Mouse (Mus musculus) cerebellum, postnatal 25 days (tissue): ENCODE measurements around the gene Kazn.
A peak's percentile ranks its signal among the peaks of the same experiment; 100 is the strongest.

Source experiments
- DNase-seq, 2 experiments: peaks; one replicate each; pipeline ENCODE4 v3.0.0; 2021; ENCODE audit warnings: mixed read lengths in 2 of 2

The Kazn gene

DNA sequence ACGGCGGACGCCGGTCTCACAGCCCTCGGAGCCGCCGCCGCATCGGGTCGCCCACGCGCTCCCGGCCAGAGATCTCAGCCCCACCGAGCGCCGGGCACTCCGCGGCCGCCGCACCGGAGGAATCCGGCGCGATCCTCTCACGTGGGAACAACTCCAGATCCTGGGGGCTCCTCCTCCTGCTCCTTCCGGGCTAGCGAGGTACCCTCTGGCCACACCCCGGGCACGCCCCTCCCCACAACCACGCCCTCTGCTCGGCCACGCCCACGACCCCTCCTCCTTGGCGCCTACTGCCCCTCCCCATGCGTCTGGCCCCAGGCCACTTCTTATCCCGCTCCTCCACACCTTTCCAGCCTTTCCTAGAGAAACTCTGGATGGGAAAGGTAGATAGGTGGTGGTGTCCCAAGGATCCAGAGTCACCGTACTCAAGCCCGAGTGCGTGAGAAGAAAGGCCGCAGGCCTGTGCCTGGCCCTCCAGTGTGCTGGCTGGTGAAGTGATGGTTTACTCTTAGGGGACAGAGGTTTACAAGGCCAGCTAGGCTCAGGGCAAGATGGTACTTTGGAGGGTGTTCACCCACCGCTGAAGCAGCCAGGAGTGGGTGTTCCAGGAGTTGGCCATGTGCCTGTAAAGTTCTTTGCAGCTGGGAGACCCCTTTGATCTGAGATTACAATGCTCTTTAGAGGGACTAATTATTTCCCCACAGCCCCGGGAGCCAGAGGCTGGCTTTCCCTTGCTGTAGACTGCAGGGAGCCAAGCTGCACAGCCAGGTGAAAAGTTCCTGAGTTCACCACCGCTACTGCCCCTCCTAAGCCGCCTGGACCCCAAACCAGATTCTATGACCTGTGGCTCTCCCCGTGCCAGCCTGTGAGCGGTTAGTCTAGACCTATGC lies at the start of gene Kazn:
Gene Kazn, minus strand, starts transcription at position 162 of the 887 bp plus-strand sequence.
- peak; percentile 80 to 89 for DNase-seq

DNA sequence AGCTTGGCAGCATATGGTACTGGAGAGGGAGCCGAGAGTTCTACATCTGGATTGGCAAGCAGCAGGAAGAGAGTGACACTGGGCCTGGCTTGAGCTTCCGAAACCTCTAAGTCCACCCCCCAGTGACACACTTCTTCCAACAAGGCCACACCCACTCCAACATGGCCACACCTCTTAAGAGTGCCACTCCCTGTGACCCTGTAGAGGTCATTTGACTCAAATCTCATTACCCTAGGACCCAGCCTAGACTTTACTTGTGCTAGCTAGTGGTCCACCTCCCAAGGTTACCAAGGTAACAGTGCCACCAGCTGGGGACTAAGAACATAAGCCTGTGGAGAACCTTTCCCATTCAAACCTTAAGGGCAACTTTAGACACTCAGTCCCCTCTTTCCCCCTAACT lies 46.3 kb upstream of the Kazn start:
- DNase-seq = no peak

DNA sequence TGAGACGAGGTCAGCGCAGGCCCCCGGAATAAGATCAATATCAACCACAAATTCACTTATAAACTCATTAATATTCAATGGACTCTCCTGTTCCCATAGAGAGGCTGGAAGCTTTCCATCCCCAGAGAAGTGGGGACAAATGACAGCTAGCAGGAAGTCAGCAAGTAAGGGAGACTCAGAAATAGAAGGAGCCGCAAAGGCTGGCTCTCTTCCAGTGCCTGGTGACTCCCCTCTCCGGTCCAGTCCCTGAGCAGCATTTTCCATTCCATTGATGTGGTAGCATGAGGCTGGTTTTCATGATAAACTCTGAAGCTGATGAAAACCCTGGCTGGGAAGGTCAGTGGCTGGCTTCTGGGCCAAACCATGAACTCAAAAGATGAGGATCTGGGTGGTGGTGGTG lies 44.7 kb upstream of the Kazn start:
- peak in 1 of 2 experiments; percentile 52 for DNase-seq

DNA sequence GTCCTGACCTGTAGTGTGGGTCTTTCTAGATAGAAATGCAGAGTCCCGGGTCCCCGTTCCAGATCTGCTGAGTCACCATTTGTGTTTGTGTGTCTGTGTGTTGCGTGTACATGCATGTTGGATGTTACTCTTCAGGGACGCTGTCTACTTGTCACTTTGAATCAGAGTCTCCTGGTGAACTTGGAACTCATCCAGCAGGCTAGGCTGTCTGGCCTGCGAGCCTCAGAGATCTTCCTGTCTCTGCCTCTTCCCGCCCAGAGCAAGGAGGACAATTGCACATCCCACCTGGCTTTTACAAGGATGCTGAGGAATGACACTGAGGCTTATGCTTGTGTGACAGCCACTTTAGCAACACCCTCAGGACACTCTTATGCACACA lies 39.0 kb upstream of the Kazn start:
- DNase-seq = peak; percentile 47 to 68

DNA sequence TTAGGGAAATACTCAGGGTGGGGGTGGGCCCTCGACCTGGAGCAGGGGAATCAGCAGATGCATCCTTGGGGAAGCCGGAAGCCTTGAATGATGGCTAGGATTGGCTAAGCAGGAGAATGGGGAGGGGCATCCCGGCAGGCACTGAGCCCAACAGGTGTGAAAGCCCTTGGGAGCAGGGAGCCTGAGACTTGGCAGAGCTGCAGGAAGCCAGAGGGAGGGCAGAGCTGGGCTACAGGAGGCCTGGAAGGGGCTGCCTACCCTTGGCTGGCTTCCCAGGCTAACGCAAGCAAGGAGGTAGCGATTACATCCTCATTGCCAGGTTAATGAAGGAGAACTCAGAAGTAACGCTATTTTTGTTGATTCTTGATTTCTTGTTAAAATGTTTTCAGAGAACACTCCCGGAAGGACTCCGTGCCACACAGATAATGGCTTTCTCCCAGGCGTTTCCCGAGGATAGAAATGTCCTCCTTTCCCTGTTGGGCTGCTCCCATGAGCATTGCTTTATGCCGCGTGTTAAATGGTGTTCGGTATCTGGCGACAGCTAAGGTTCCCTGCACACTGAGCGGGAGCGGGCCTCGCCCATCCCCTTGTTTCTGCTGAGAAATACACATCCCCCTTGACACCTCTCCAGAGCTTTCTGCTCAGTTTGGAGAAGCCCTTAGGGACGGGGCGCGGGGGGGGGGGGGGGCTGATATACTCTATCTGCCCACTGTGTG lies 38.4 kb upstream of the Kazn start:
- peak; percentile 69 to 80 for DNase-seq

DNA sequence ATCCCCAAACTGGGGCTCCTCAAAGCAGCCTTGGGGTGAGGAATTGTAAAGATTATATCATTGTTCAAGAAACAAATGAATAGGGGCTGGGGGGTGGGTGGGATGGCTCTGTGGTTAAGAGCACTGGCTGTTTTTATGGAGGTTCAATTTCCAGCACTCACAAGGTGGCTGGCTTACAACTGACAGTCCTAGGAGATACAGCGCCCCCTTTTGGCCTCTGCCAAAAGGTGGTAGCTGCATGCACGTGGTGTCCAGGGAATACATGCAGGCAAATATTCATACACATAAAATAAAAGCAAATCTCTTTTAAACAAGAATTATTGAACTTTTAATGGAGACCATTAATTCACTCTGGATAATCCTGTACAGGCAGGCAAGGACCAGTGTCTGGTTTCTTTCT lies 36.0 kb upstream of the Kazn start:
- DNase-seq = no peak

DNA sequence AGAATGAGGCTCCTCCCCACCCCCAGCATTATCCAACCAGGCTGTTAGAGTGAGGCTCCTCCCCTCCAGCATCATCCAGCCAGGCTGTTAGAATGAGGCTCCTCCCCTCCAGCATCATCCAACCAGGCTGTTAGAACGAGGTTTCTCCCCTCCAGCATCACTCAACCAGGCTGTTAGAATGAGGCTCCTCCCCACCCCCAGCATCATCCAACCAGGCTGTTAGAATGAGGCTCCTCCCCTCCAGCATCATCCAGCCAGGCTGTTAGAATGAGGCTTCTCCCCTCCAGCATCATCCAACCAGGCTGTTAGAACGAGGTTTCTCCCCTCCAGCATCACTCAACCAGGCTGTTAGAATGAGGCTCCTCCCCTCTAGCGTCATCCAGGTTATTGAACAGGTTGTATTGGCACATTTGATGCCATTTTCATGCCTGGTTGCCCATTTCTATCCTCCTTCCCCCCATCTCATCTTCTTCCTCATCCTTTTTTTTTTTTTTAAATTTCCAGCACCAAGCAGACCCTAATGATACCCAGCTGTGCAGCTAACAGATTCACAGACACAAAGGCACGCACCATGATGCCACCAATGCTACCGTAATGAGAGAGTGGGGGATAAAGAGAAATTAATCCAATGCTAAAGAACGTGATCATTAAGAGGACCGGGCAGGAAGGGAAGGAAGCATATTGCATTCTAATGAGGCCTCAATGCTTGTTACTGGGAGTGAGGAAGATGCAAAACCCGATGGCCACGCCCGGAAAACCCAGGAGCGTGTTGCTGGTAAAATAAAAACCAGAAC lies 35.4 kb upstream of the Kazn start:
- no peak for DNase-seq

DNA sequence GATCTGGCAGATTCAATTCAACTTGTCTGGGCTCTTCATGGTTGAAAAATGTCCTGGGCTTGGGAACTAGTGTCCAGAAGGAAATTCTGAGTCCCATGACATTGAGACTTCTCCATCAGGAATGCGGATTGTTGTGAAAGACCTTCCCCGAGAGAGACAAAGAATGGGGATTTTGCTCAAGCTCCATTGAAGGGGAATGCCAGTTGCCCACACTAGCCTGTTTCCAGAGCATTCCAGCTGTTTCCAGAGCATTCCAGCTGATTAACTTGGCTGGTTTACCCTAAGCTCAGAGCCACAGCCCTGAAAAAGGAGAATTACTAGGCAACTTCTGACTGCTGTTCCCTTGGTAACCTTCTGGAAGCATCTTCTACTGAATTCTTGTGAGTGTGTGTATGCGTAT lies 32.3 kb upstream of the Kazn start:
- no peak for DNase-seq

DNA sequence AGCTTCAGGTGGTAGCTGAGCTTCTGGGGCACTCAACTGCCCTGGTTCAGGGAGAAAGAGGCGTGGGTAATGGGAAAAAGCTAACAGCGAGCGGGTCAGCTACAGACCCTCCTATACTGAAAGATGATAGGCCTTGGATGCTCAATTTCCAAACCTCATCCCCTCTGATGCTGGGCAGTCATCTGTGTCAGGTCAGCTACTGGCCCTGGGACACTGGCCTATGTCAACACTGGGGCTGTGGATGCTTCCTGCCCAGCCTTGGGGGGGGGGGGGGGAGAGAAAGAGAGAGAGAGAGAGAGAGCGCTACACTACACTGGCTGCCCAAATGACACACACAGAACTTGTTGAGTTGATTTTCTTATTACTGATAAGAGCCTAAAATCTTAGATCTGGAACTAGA lies 28.6 kb upstream of the Kazn start:
- DNase-seq = no peak

DNA sequence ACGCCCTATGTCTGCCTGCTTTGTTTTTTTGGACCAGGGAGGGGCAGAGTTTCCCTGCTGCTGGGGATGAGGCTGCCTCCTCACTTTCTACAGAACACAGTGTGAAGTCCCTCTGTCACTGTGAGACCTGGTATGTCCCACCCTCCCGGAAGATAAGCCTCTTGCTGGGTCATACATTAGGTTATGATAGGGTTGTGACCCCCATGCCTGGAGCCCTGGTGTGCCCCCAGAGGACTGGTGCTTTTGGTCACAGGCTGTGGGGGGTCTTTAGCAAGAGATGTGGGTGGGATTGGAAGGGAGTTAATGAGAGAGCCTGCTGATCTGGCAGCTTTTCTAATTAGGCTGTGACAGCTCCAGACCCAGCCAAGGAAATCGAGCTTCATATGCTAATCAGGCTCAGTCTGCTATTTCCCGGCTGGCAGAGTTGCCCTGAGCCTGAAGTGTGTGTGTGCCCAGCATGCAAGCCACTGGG lies 28.2 kb upstream of the Kazn start:
- peak; percentile 43 to 52 for DNase-seq

DNA sequence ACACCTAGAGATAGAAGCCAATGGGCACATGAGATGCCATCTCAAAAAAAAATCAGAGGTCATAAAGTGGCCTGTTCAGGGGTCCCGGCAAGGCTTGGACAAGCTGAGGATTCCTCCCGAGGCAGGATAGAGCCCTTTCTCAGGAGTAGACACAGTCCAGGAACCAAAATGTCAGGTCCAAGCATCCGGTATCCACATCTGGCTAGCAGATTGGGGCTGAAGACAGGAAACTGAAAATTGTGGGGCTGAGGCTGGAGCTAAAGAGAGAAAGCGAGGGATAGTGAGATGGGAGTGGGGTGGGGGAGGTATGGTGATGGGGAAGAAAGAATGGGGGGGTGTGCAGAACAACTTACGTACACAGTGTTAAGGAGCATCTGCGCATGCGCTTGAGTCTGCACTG lies 25.1 kb upstream of the Kazn start:
- DNase-seq = no peak

DNA sequence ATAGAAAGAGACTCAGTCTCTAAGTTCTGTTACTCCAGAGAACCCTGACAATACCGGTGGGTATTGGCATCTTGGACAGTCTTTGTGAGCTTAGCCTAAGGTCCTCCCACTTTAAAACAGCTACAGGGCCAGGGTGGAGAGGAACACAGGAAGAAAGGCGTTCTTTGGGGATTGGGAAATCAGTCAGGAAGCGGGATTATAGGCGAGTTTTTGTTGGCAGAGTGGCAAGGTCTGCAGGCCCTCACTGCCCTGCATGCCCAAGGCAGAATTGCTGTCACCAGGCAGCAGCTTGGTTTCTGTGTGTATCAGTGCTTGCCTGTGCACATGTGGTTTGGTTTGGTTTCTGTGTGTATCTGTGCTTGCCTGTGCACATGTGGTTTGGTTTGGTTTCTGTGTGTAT lies 22.5 kb upstream of the Kazn start:
- no peak for DNase-seq

DNA sequence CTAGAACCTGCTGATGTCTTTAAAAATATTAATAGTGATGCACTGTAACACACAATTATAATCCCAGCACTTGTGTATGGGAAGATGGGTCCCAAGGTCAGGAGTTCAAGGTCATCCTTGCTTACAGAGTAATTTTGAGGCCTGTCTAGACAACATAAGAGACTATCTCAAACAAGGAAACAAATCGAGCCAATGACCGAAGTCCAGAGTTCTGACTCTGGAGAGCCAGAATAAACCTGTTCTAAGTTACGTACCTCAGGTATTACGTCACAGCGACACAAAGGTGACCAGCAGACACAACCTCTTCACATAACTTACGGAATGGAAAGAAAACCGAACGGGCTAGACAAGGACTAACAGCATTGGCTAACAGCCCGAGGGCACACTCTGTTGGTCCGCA lies 19.5 kb upstream of the Kazn start:
- DNase-seq = no peak

DNA sequence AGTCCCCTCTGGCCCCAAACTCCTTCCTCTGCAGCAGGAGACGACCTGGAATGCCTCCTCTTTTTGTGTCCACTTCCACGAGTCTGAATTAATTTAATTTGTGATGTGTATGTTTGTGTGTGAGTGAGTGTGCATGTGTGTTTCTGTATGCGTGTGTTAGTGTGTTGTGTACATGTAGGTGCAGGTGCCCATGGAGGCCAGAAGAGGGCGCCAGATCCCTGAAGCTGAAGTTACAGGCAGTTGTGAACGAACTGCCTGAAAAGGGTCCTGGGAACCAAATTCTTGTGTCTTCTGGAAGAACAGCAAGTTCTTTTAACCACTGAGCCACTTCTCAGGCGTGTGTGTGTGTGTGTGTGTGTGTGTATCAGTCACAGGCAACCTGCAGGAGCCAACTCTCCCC lies 14.9 kb upstream of the Kazn start:
- peak in 1 of 2 experiments; percentile 43 for DNase-seq

DNA sequence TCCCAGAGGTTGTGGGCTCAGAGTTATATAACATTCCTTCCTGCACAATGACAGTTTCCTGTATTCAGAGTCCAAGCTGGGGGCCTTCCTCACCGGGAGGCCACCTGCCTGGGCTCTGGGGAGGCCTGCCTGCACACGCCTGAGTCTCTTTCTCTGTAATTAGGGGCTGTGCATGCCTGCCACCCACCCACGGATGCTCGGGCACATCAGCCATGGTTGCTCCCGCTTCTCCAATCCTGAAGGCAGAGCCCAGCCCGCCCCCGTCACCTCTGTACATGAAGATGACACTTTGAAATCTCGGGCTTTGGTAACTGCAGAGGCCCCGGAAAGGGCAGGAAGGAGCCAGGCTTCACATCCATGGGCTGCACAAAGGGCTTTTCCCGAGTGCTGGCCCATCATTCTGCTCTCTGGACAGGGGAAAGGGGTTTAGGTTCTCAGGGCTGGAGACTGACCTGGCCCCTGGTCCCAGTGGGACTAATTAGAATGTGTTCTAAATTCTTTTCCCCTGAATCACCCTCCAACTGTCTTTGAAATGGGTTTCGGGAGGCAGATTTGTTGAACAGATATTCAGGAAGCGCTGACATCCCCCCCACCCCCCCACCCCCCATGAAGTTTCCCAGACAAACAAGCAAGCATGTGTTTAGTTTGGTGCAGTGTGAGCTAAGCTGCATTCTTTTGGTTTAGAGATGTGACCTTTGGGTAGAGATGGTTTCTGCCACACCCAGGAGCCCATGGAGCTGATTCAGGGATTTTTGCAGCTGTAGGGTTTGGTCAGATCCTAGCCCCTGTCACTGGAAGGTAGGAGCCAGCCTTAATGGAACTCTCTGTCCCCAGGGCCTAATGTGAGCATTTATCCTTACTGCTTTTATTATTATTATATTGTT lies 12.5 kb upstream of the Kazn start:
- DNase-seq = no peak

DNA sequence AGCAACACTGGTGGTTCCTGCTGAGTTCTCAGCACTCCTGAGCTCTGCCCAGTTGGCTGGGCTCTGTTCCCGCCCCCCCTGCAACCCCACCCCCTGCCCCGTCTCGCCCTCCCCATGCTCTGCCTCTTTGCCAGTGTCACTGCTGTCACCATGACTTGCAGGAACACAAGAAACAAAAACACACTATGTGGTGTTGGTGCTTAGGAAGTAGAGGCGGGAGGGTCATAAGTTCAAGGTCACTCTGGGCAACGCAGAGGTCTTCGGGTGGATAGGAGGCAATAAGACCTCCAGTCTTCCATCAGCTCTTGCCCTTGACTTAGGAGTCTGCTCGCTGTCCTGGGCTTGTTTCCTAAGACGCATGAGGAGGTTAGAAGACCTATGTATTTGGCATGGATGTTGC lies 10.9 kb upstream of the Kazn start:
- DNase-seq = no peak

DNA sequence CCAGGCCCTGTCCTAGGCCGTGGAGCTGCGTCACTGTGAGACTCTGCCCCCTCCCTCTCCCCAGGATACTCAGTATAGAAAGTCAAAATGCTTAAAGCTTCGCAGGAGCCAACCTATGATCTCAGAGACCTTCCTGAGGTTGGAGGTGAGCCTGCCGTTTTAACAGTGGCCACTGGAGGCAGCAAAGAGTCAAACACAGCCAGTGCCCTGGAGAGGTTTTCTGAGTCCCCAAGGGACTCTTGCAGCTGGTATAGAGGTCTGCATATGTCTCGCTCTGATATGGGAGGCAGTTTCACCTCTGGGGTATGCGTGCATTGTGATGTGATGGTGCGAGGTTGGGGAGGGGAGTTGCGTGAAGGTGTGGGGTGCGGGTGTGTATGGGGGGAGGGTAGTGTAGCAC lies 10.2 kb upstream of the Kazn start:
- peak; percentile 77 to 83 for DNase-seq

DNA sequence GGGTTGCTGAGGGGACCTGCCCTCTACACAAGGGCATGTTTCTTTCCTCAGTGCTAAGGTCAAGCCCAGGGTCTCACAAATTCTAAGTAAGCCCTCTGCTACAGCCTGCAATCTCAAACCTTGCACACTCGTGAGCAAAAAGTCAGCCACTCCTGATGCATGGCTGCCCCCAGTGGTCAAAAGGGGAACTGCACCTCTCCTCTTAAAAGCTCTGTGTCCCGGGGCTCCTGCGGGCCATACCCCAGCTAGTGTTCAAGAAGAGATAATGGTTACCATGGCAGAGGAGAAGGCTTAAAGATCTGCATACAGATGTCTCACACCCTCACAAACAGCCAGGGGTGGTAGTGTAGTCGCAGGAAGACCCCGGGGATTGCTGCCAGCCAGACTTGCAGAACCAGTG lies 9.2 kb upstream of the Kazn start:
- peak; percentile 91 to 95 for DNase-seq

DNA sequence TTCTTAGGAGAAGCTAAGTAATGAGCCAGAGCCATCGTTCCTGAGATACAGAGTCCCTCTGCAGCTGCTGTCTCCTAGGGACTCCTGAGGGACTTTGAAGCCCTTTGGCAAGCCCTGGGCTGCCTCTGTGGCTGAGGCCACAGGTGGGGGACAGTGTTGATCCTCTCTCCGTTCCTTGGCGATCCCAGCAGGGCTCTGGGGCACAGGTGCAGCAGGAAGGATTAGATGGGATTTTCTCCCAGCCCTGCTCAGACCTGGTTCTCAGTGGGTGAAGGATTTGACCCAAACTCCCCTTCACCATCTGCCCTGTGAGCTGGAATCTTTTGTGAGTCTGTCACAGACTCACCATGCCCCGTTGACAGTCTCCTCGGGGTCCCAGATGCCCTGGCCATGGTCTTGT lies 7.5 kb upstream of the Kazn start:
- peak in 1 of 2 experiments; percentile 25 for DNase-seq

DNA sequence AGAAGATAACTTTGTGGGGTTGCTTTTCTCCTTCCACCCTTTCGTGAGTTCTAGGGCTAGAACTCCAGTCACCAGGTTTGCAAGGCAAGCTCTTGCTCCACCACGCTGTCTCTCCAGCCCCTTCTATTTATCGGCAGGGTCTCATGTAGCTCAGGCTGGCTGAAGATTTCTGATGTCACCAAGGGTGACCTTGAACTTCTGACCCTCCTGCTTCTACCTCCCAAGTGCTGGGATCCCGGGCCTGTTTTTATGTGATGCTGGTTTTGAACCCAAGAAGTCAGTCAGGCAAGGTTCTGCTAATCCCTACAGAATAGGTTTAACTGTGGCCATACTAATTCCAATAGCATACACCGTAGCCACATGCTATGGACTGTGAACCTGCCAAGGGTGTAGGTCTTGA lies 5.4 kb upstream of the Kazn start:
- no peak for DNase-seq

DNA sequence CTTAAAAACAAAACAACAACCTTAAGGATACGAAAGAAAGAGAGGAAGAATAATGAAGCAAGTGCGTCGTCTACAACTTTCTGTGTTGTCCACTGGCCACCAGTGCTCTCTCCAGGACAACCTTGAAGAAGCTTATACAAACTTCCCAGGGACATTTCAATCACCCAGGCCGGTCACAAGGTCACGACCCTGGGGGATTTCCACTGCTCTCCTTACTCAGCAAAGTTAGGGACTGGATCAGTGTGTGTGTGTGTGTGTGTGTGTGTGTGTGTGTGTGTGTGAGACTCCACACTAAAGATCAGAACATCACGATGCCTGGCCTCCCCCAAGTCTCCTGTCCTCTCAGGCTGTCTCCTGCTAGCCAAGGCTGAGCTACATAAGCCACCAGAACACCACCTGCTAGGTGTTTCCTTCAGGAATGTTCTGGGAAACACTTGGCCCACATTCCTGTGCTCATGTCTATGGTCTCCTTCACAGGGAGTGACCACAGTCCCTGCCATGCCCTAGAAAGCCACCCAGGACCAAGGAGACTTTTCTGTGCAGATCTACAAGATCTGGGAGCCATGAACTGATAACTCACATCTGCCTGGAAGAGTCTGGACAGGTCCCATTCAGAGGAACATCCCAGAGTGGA lies 3.7 kb upstream of the Kazn start:
- DNase-seq = no peak

DNA sequence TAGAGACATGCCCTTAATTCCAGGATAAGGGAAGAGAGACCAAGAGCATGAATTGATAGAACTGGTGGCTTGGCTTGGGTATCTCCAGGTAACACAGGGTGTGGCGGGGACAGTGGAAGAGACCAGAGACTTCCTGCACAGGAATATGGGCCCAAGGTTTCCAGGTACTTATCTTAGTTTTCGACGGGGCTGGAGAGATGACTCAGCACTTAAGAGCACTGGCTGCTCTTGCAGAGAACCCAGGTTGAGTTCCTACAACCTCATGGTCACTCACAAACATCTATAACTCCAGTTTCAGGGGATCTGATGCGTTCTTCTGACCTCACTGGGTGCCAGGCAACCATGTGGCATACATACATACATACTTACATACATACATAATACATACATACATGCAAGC lies 3.0 kb upstream of the Kazn start:
- DNase-seq = no peak
